Mouse (Mus musculus) heart, adult 18-20 months (tissue): ENCODE results near the gene Sly. TPM values are rescaled to one million over a fixed set of nuclear protein-coding genes. Genes with fewer than 3 reads are reported as not detected.
"Not testable (repeated sequence)": the region's sequence is repeated elsewhere in the genome, so short reads cannot be mapped to it uniquely, and the experiment has no call there.

ENCODE experiments used
- DNase-seq, 2 experiments: peaks; one replicate each; pipeline ENCODE4 v3.0.0; 2021 to 2022; ENCODE audit warnings: mixed read lengths in 1 of 2
- long read RNA-seq, 2 experiments: library from polyadenylated mRNA; stranded (forward); transcript quantifications; one replicate each; pipeline ENCODE4 v2.0.0; 2021
- total RNA-seq, 2 experiments: library from RNA; stranded (reverse); gene quantifications; 2 replicates each; pipeline ENCODE4 v1.2.3; 2021

The Sly gene
- total RNA-seq = not detected
- long read RNA-seq, experiment 1 = 0 reads
- long read RNA-seq, experiment 2 = 0 reads

DNA sequence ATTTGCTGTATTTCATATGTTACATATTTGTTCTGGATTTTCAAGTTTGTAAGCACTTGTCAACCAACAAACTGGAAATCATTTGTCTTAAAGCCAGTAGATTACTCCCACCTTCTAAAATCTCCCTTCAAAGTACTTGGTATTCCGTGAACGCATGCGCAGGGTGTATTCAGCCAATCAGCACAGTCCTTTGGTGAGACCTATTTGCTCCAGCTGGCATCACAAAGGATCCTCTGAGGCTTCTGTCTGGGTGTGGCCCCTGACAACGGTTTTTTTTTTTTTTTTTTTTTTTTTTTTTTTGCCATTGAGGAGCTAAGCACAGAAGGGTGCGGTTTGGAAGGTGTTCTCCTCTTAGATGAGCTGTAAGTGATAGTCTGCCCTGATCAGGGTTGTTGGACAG is at the start of gene Sly:
Sly (plus strand) TSS at position 301 of the 400 bp plus-strand sequence.
- DNase-seq = not testable (repeated sequence)
